Mouse (Mus musculus) hindlimb bud, embryonic 11.5 days (tissue): Measurements from ENCODE around the gene Exoc3l2.
A peak's percentile ranks its signal among the peaks of the same experiment; 100 is the strongest.
"Not testable (repeated sequence)": the region's sequence is repeated elsewhere in the genome, so short reads cannot be mapped to it uniquely, and the experiment has no call there.

Source experiments
- DNase-seq: peaks from one replicate; pipeline ENCODE4 v3.0.0-alpha.2; 2012; ENCODE audit warnings: low read depth, low spot score; ENCODE audit errors: extremely low spot score

Gene Exoc3l2

DNA sequence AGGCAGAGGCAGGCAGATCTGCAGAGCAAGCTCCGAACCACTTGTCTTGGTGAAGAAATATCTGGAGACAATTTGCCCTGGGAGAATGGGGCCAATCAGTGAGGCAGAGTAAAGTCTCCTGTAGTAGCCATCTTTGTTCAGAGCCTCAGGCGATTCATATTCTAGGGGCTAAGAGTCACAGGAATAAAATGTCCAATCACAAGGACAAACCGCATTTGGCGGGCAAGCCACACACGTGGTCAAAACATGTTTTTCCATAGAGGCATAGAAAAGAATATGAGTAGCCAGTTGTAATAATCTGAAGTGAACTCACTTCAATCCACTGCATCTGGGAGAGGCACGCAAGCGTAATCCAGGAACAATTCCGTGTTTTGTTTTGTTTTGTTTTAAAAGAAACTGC lies 20.1 kb downstream of the Exoc3l2 start:
- no peak for DNase-seq

DNA sequence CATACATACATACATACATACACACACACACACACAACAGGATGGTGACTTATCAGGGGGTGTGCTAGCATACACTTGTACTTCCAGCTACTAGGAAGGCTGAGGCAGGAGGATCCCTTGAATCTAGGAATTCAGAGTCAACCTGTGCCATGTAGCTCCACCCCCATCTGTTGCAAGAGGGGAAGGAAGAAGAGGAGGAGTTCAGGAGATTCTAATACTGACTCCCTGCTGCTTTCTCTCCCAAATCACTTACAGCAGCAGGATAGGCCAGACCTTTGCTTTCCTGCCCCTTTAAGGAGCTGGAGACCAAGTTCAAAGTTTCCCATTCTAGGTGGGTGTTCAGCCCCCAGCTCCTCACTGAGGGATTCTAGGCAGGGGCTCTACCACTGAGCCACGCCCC lies 22.4 kb downstream of the Exoc3l2 start:
- no peak for DNase-seq

DNA sequence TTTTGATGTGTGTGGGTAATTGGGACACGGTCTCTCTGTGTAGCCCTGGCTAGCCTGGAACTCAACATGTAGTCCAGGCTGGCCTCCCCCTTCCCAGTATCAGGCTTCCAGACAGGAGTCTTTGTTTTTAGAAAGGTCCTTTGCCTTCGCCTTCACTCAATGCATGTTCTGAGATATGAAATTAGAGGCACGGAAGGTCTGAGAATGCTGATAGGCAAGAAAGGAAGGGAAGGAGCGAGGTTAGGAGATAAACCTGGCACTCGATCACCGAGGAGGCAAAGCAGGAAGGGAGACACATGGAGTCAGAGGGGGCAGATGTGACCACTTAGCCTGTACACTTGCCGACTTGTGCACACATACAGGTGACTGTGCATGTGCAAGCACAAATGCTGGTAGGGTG lies 23.4 kb downstream of the Exoc3l2 start:
- no peak for DNase-seq

DNA sequence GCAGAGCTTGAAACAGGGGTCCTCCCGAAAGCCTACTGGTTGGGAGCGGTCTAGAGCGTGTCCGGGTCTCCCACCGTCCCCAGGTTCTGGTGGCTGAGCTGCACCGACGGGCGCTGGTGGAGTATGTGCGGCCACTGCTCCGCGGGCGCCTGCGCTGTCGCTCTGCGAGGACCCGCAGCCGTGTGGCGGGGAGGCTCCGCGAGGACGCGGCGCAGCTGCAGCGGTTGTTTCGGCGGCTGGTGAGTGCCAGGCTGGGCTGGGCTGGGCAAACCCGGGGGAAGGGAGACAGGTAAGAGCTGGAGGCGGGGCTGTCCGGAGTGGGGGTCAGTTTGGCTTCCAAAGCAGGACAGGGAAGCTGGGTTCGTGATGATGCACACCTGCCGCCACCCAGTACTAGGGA lies 26.4 kb downstream of the Exoc3l2 start:
- DNase-seq, result no peak

DNA sequence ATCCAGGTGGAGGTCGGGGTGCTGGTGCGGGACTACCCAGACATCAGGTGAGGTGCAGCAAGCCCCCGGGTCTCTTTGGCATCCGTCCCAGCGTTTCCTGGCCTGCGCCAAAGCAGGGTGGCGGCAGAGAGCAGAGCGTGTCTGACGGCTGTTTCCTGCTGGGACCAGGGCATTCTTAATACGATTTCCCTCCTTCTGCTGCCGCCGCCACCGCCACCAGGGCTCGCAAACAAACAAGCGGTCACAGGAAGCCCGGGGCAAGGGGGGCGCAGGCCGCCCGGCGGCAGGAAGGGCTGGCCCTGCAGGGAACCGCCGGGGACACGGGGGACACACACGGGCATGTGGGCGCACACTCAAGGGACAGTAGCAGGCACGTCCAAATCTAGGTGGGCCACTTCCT lies 28.6 kb downstream of the Exoc3l2 start:
- DNase-seq, result no peak

DNA sequence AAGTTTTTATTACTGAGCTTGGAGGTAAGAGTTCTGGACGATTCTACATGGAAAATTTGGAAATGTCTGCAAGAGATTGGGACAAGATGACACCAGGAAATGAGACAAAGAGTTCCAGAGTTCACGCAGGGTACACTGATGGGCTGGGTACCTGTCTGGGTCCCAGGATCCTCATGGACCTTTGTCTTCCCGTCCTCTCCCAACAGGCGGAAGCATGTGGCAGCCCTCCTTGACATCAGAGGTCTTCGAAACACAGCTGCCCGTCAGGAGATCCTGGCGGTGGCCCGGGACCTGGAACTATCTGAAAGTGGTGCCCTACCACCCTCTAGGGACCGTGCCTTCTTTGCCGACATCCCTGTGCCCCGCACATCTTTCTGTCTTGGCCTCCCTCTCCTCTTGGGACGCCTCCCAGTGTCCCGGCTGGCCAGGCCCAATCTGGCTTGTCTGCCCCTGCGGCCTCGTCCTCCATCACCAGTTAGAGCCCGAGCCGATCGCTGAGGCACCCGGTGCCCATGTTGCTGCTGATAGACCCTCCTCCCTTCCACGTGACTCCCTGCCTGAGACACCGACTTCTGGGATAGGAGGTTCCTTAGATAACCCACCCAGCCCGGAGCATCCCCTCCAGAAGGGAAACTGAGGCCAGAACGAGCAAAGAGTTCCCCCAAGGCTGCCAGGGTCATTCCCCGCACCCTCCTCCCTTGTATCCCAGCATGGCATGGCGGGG lies 31.8 kb downstream of the Exoc3l2 start:
- DNase-seq, result no peak

DNA sequence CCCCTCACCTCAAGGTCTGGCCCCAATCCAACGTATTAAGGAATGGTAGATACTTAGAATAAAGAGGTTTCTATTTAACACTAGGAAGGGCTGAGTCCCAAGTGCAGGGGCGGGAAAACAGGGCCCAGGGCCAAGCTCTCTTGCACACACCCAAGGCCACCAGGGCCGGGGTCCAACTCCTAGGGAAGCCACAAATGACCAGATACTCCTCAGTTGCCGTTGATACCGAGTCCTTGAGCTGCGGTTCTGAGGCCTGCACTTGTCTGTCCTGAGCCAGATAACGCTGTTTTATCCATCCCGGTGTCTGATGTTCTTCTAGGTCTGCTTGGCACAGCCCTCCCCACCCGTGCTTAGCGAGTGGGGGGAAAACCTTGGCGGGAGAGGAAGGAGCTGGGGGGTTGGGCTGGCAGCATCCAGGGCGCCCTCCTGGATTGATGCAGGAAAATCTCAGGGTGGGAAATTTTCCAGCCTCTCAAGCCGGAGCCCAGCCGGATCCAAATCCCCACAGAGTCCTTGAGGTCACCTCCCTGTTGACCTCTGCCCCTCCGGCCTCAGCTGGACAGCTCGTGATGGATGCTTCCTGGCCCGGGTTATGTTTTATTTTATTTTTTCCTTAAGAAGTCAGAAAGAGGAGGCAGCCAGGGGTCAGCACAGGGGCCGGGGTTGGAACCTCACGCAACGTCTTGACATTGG lies 32.5 kb downstream of the Exoc3l2 start:
- DNase-seq, result no peak

DNA sequence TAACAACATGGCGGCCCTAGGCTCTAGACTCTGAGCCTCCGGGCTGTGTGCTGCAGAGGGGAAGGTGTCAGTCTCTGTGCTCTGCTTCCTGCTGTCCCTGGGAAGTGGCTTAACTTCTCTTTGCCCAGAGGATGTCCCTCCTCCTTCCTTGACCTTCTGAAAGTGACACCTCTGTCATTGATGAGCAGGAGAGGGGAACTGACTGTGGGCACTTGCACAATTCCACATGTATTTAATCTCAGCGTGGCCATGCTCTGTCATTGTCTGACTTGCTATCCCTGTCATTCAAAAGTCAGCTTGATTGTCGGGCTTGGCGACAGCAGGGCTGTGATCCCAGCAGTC lies 33.1 kb downstream of the Exoc3l2 start:
- DNase-seq, result no peak

DNA sequence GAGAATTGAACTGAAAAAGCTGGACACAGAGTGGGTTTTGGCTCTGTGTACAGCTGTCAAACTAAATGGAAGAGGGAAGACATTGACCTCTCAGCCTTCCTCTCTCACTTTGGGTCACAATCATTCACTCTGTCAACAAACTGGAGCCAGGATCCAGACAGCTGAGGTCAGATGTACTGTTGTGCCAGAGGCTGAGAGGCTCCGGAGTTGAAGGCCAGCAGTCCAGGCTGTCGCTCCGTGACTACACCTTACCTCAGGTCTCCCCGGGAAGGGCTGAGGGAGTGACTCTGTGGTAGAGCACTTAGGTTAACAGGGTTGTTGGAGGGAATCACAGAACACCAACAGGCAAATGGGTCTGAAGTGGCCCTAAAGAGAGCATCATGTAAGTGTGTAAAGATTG lies 35.2 kb downstream of the Exoc3l2 start:
- DNase-seq, result no peak

DNA sequence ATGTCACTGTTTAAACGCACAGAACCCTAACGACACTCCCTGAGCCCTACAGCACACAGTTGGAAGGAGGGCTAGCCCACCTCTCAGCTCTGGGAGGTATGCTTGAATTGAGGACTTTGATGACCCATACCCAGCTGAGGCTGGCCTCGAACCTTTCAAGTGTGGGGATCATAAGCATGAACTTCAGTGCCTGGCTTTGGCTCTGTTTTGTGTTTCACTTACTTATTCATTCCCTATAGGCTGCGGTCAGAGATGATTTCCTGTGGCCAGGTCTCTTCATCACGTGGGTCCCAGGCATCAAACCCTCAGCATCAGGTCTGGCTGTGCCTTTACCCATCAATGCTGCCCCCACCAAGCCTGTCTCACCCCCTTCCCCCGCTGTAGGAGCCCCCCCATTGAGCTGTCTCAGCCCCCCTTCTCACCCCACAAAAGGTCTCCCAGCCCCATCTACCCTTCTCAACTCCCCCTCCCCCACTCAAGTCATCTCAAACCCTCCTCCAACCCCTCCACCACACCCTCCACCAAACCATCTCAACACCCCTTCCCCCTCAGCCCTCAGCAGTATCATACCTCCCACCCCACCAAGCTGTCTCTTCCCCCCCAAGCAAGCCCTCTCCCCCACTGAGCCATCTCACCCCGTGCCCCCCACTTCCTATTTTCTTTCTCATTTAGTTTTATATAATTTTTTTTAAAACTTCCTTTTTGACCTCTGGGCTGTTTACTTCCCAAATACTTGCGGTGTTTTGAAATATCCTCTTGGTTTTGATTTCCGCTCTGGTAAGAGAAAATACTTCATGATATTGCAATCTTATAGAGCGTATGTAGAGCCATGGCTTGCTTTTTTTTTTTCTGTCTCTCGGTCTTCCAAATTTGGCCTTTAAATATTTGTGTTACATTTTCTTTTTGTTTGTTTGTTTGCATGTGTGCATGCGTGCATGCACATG lies 37.6 kb downstream of the Exoc3l2 start:
- DNase-seq, result no peak

DNA sequence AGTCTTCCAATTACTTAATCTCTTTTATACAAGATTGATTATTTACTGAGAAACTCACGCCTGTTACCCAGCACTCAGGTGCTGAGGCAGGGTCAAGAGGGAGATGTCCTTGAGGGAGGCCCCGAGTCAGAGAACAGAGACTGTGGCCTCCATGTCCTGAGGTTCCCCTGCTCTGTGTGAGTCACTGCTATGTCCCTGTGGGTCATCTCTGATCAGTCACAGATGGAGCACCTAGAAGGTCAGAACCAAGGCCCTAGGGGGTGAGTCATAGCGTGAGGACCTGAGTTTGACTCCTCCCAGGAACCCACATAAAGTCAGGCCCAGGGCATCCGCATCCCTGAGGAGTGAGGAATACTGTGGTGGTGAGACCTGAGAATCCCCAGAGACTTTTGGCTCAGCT lies 38.5 kb downstream of the Exoc3l2 start:
- DNase-seq, result no peak

DNA sequence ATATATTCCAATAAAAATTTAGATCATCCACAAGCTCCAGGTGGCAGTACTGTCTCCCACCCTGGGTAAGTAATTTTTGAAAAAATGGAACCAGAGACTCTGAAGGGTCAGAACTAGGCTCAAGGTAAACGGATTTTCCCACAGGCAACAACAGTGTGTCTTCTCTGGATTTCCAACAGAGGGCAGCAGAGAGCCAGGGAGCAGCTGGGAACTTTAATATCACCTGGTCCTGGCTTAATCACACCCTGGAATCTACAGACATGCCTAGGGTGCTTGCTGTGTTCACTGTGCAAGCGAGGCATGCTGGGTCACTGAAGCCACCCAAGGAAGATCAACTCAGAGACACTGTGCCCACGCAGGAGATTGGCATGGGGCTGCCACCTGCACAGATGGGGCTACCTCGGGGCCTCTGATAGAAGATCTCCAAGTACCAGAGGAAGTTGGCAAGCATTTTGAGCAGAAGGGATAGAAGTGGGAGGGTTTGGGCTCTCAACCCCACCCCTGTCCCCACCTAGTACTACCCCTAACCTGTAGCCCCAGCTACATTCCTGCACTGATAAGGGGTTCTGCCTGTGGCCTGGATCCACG lies 40.4 kb downstream of the Exoc3l2 start:
- DNase-seq, result no peak

DNA sequence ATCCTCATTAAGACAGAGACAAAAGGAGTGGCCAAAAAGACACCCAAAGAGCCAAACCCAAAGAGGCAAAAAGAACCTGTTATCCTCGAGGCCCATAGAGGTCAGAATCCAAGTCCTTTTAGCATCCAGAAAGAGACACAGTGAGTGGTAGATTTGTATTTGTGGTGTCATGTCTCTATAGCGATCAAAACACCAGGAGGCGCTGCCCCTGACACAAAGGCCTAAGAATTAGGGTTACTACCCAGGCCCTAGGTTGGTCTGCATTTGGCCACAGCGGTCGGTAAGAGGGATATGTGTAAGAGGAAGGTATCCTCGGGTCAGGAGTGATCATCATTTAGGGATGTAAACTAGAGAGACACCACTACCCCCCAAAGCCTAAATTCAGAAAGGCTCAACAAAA lies 43.2 kb downstream of the Exoc3l2 start:
- no peak for DNase-seq

DNA sequence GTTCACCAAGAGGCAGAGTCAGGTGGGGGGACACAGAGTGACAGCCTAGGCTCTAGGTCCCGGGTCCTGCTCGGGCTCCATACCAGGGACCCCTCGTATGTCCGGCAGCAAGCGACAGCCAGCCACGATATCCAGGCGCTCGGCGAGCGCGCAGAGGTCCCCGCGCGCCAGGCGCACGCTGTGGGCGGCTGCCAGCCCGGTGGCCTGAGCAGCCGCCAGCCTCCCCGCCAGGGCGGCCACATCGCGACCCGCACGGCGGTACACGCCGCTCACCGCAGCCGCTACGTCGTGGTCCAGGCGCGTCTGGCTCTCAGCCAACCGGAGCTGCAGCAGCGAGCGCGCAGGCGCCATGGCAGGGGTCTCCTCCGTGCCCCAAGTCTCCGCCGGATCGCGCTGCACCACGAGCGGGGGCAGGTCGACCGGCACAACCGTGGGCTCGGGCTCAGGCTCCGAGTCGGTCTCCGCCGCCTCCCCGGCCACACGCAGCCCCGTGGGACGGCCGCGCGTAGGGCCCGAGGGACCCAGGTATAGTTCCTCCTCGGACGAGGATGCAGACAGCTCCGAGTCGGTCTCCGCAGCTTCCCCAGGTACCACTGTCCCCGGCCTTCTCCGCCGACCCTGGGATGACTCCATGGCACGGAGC lies 44.0 kb downstream of the Exoc3l2 start:
- no peak for DNase-seq

DNA sequence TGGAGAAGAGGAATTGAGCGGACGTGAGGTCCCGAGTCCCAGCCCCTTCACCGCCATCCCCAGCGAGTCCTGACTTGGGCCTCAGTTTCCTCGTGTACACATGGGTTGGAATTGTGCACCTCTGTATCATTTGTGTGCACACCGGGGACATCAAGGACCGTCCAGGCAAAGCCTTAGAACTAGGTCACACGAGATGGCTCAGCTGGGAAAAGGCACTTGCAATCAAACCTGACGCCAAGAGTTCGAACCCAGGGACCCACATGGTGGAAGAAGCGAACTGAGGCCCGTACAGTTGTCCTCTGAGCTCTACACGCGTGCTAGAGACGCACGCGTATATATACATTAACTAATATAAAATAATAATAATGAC lies 44.5 kb downstream of the Exoc3l2 start:
- DNase-seq, result no peak

DNA sequence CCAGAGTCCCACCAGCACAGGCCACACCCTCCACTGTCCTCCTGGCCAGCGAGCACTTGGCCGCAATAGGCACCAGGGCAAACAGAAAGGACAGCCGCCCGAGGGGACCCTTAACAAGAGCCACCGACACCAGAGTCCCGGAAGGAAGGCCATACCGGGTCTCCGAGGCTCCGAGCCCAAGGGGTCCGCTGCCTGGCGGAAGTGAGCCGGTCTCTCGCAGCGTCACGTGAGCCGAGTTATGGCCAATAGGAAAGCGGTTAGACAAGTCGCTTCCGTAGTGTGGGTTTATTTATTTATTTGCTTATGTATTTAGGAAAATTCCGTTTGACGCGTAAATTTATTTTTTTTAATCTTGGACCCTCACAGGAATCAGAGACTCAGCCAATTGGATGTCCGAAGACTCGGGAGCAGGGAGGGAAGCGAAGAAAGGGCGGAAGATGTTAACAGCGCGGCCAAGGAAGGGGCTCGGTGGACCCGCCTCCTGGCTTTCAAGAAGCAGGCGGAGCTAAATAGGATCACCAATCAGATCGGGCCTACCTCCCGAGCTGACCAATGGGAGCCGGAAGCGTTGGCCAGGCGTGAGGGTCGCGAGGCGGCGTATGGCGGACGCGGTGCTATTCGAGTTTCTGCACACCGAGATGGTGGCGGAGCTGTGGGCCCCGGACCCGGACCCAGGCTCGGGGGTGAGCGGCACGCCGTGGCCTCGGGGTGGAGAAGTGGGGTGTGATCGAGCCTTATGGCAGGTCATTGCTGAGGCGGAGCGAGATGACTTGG lies 45.2 kb downstream of the Exoc3l2 start, which contains the start of the genes Bloc1s3 and Trappc6a:
TSS of gene Bloc1s3 (minus strand) at position 218 of the 774 bp plus-strand sequence.
TSS of gene Trappc6a (plus strand) at position 246 of the 774 bp plus-strand sequence.
- peak; percentile 96 for DNase-seq

DNA sequence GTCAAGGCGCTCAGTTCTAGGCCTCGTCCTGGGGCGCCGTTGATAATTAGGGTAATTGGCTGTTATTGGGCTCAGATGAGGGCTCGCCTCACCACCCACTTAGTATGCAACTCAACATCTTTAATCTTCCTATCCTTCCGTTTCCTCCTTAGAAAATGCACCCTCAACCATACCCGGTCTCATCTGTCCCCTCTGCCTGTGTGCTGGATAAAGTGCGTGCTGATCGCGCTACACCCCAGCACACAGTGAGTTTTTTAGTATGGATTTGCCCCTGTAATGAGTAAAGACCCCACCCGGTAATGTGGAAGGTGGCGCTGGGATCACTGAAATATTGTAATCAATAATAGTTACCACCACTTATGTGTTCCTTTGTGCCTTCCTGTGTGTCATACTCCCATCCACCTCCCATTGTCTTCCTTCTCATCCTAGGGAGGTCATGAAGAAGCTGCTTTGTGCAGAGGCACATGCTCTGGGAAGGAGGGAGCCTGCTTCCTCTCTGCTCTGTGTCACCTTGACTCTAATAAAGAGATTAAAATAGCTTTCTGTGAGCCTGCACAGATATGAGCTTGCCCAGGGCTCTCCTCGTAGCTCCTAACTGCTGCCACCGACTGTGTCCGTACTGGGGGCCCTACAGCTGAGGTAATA lies 45.9 kb downstream of the Exoc3l2 start:
- no peak for DNase-seq

DNA sequence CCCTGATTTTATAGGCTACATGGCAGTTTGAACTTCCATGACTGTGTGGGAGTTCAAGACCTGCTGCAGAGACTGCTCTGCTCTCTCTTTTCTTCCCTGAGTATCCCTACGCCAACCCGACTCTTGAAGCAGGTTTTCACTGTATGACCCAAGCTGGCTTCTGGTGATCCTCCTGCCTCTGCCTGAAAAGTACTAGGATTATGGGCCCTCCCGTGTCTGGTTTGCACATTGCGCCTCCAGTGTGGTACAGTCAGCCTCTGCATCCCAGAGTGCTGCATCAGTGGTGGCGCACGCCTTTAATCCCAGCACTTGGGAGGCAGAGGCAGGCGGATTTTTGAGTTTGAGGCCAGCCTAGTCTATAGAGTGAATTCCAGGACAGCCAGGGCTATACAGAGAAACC lies 46.7 kb downstream of the Exoc3l2 start:
- no peak for DNase-seq

DNA sequence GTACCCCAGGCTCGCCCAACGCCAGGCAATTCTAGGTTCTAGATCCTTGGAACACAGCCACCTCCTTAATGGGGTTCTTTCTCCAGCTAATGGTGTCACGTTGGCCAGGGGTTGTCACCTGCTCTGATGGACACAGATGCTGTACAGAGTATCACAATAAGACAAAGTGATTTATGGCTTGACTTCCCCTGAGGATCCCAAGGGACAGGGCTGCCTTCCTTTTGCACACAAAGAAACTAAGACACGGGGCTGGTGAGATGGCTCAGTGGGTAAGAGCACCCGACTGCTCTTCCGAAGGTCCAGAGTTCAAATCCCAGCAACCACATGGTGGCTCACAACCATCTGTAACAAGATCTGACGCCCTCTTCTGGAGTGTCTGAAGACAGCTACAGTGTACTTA lies 48.8 kb downstream of the Exoc3l2 start:
- DNase-seq, result not testable (repeated sequence)

DNA sequence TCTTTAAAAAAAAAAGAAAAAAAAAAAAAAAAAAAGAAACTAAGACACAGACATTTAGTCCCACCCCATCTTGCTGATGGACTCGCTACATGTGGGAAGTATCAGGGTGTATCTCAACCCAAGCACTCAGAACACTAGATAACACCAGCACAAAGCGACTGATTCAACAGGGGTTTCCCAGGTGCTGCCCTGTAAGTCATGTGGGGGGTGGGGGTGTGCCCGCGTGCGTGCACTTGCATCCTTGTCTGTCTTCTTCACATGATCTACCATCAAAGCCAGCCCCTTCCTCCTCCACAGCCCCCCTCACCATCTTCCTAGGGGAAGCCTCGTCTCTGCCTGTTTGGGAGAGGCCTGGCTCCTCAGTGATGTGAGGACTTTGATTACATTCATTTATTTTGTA lies 49.2 kb downstream of the Exoc3l2 start:
- DNase-seq, result no peak
